Mouse (Mus musculus) cortical plate, adult 2 months (tissue): ENCODE measurements around the gene Frmd4a.

Experiments used
- CTCF ChIP-seq: fragments of 200-500 bp; IDR thresholded peaks from 2 replicates; pipeline ENCODE4 v1.5.1; 2011; ENCODE audit warnings: mild to moderate bottlenecking, control low read depth, low read length; ENCODE audit not compliant: insufficient read depth; ENCODE audit errors: extremely low read depth
- POLR2A ChIP-seq: fragments of 200-500 bp; IDR thresholded peaks from 2 replicates; pipeline ENCODE4 v1.6.1; 2011; ENCODE audit warnings: mild to moderate bottlenecking, low read length, control low read depth; ENCODE audit not compliant: insufficient read depth; ENCODE audit errors: extremely low read depth

- TF ChIP-seq CTCF, result no peak
- no peak for TF ChIP-seq POLR2A
Measured at GRCm38 (mm10) chr2:4438739-4439138, 421.2 kb downstream of the Frmd4a start.
